Comparison of ENCODE assay signal across 17 mouse cellular contexts in genomic region chrX:94773876-94774275, GRCm38 (mm10).
"Had no signal": no experiment of that assay in that cellular context is flagged by ENCODE, and none has a peak within 500 bp of the region (broad histone marks: within the 10 kb centered on the region; RNA-seq: fewer than 3 reads in every experiment).

No protein-coding gene starts in this region.

- H3K36me3 ChIP-seq: lung, embryonic 15.5 days; midbrain, embryonic 13.5 days; midbrain, embryonic 15.5 days; neural tube, embryonic 12.5 days; stomach, embryonic 15.5 days had no signal

- H3K9ac ChIP-seq: lung, embryonic 15.5 days; midbrain, embryonic 13.5 days; midbrain, embryonic 15.5 days; neural tube, embryonic 12.5 days; stomach, embryonic 15.5 days had no signal

- H3K27ac ChIP-seq: lung, embryonic 15.5 days; macrophage; midbrain, embryonic 13.5 days; midbrain, embryonic 15.5 days; neural tube, embryonic 12.5 days; stomach, embryonic 15.5 days; stomach, postnatal 0 days had no signal

- H3K9me3 ChIP-seq: lung, embryonic 15.5 days; midbrain, embryonic 13.5 days; midbrain, embryonic 15.5 days; neural tube, embryonic 12.5 days; stomach, embryonic 15.5 days had no signal

- H3K4me2 ChIP-seq: lung, embryonic 15.5 days; midbrain, embryonic 11.5 days; midbrain, embryonic 13.5 days; midbrain, embryonic 15.5 days; neural tube, embryonic 12.5 days; stomach, embryonic 15.5 days had no signal

- H3K4me3 ChIP-seq: lung, embryonic 15.5 days; megakaryocyte, embryonic 14.5 days; midbrain, embryonic 13.5 days; midbrain, embryonic 15.5 days; neural tube, embryonic 12.5 days; stomach, embryonic 15.5 days had no signal

- H3K27me3 ChIP-seq: lung, embryonic 15.5 days; midbrain, embryonic 13.5 days; midbrain, embryonic 15.5 days; neural tube, embryonic 12.5 days; stomach, embryonic 15.5 days had no signal

- ATAC-seq: lung, postnatal 0 days; midbrain, embryonic 13.5 days; midbrain, embryonic 15.5 days had no signal

- H3K4me1 ChIP-seq: lung, embryonic 15.5 days; megakaryocyte, embryonic 14.5 days; midbrain, embryonic 13.5 days; midbrain, embryonic 15.5 days; neural tube, embryonic 12.5 days; stomach, embryonic 15.5 days had no signal

- DNase-seq: lung, adult 18-20 months; lung, postnatal 14 days; lung, postnatal 36 days; right cerebral cortex, postnatal 14 days; thymus, adult 18-20 months; thymus, postnatal 14 days; thymus, postnatal 36 days had no signal
